Mouse (Mus musculus) stomach, postnatal 0 days (tissue): ENCODE data around the gene Camp.

Source experiments
- CTCF ChIP-seq: IDR thresholded peaks from 2 replicates; pipeline ENCODE4 v1.5.1; 2016; ENCODE audit warnings: antibody characterized with exemption, low read depth, mild to moderate bottlenecking, moderate library complexity
- EP300 ChIP-seq: optimal IDR thresholded peaks from 2 replicates; pipeline ENCODE3; 2016; ENCODE audit warnings: antibody characterized with exemption

DNA sequence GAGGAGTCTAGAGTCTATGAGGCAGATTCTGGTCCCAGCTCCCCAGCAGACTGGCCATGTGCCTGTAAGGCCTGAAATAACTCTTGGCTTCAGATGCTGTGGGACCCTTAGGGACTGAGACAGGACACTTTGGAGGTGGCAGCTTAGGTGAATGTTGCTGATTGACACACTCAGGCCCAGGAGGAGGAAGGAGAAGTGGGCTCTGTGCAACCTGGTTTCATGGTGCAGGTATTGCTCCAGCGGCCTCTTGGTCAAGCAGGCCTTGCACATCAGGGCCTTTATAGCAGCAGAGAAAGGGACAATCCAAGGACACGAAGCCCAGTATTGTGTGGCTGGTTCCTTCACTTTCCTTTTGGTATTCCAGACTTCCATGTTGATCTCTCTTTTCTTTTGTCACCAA is 4.9 kb upstream of the Camp start:
- TF ChIP-seq CTCF (no peak), EP300 (no peak)
